Mouse (Mus musculus) neural tube, embryonic 13.5 days (tissue): ENCODE data around the gene Armc7. TPM values are rescaled to one million over a fixed set of nuclear protein-coding genes. Genes with fewer than 3 reads are reported as not detected.
"Not testable (repeated sequence)": the region's sequence is repeated elsewhere in the genome, so short reads cannot be mapped to it uniquely, and the experiment has no call there.

Source experiments
- ATAC-seq: fragments of 200-750 bp; cut with Nextera tagmentation; 2 replicates; pipeline ENCODE4 v1.8.0; 2017; ENCODE audit warnings: low read depth, mild to moderate bottlenecking, moderate TSS enrichment, moderate library complexity
- H3K27ac ChIP-seq: fragments of 300-500 bp; sonication (generic); replicated peaks from 2 replicates; pipeline ENCODE4 v1.5.1; 2015; ENCODE audit warnings: moderate library complexity, mild to moderate bottlenecking, inconsistent platforms
- H3K27me3 ChIP-seq: fragments of 300-500 bp; sonication (generic); 2 replicates; pipeline ENCODE4 v1.6.1; 2015; ENCODE audit warnings: mild to moderate bottlenecking, inconsistent platforms
- H3K36me3 ChIP-seq: fragments of 300-500 bp; sonication (generic); 2 replicates; pipeline ENCODE4 v1.6.1; 2015; ENCODE audit warnings: mild to moderate bottlenecking, inconsistent platforms
- H3K4me1 ChIP-seq: fragments of 300-500 bp; sonication (generic); replicated peaks from 2 replicates; pipeline ENCODE4 v1.6.1; 2015; ENCODE audit warnings: inconsistent platforms
- H3K4me2 ChIP-seq: fragments of 300-500 bp; sonication (generic); 2 replicates; pipeline ENCODE4 v1.6.1; 2015; ENCODE audit warnings: inconsistent platforms, mild to moderate bottlenecking, moderate library complexity
- H3K4me3 ChIP-seq: fragments of 300-500 bp; sonication (generic); 2 replicates; pipeline ENCODE4 v1.5.1; 2015; ENCODE audit warnings: mild to moderate bottlenecking, inconsistent platforms
- H3K9ac ChIP-seq: fragments of 300-500 bp; sonication (generic); 2 replicates; pipeline ENCODE4 v1.6.1; 2015; ENCODE audit warnings: moderate library complexity, mild to moderate bottlenecking, inconsistent platforms
- H3K9me3 ChIP-seq: fragments of 300-500 bp; sonication (generic); 2 replicates; pipeline ENCODE4 v1.6.1; 2016; ENCODE audit warnings: inconsistent platforms
- WGBS: fragments of 180-500 bp; shearing (Covaris S2); methylation state at CpG from one replicate; pipeline ENCODE4 v1.1.7; 2015; 5-methylcytosine and 5-hydroxymethylcytosine counted together
- polyA plus RNA-seq: library from polyadenylated mRNA; unstranded; fragments of >200 nt; fragmentation: Nextera tagmentation; extraction: Ambion mirVana; gene quantifications from 2 replicates; pipeline ENCODE4 v1.2.1, GENCODE M21; 2015

Gene Armc7
- polyA plus RNA-seq, 1 experiment from 2014 or later, result 13.1 TPM

DNA sequence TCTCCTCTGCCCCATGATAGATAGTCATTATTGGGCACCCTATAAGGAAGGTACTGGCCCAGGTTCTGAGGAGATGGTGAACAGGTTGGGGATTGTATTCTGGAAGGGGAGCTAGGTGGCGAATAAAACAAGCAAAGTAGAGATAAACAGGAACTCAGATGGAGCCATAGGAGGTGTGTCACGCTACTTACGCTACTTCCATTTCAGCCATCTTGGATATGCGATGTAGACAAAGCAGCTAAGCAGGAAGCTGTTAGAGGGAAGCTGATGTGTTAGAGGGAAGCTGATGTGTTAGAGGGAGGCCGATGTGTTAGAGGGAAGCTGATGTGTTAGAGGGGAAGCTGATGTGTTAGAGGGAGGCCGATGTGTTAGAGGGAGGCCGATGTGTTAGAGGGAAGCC lies 1.9 kb downstream of the Armc7 start:
- not testable (repeated sequence) for ATAC-seq, H3K9me3 ChIP-seq, H3K27ac ChIP-seq, H3K4me3 ChIP-seq, H3K27me3 ChIP-seq
- peaks cover 37% of the 10 kb centered on the region for H3K4me1 ChIP-seq
- 0 out of 2 replicates have a peak overlapping the region, but pooled peaks have one; percentile 35 for H3K9ac ChIP-seq
- peaks cover 12% of the 10 kb centered on the region; the same call in 1 of the 2 replicates for H3K36me3 ChIP-seq
- peak overlapping the region; percentile 98 for H3K4me2 ChIP-seq
- WGBS, result 92% methylated on average over 7 of the region's 7 CpGs

DNA sequence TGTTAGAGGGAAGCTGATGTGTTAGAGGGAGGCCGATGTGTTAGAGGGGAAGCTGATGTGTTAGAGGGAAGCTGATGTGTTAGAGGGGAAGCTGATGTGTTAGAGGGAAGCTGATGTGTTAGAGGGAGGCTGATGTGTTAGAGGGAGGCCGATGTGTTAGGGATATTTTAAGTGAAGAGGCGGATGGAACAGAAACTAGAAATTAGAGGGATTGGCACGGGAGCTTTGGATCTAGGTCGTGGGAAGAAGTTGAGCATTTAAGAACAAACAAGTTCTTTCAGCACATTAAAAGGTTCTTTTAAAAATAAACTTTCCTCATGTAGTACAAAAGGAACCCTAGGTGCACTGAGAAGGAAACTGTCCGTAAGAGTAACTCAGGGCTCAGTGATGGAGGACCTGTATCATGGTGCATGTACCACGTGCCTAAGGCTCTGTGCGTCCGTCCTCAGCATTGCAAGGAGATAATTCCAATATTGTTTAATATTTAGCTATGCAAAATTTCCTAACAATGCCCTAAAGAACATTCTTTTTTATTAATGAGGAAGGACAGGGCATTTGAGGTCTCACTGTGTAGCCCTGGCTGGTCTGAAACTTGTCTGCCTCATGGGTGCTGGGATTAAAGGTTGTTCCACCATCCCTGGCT lies 3.0 kb downstream of the Armc7 start:
- Histone ChIP-seq H3K4me2 (no peak overlapping the region), H3K4me3 (no peak overlapping the region), H3K4me1 (peaks cover 39% of the 10 kb centered on the region), H3K36me3 (peaks cover 12% of the 10 kb centered on the region; the same call in 1 of the 2 replicates), H3K27me3 (no peaks in the 10 kb centered on the region), H3K9me3 (no peaks in the 10 kb centered on the region), H3K9ac (no peak overlapping the region), H3K27ac (no peak overlapping the region)
- WGBS, result 90% methylated on average over 9 of the region's 9 CpGs
- no peak for ATAC-seq

DNA sequence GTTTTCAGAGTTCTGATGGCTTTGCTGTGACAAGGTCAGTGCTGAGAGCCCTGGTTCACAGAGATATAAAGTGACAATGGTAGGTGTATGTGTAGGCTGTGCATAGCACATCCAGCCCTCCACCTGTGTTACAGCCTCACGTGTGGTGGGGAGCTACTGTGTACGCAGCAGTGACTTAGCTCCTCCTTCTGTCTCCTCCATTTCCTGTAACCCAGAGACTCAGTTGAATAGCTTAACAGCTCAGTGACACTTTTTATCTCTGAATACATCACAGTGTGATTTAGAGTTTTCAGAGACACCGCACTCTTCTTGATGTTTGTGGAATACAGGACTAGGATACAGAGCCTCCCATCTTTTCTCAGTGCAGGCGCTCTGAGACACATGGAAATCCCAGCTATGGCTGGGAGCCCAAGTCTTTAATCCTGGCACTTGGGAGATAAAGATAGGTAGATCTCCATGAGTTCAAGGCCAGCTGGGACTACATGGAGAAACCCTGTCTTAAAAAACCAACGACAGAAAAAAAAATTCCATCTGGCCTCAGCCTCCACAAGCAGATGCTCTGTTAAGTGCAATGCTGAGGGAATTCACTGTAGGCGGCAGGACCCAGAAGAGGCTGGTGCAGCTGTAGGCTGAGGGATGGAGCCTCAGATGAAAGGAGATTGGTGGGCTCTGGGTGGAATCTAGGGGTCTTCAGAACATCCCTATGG lies 6.2 kb downstream of the Armc7 start:
- Histone ChIP-seq H3K36me3 (peaks cover 18% of the 10 kb centered on the region; the same call in 1 of the 2 replicates), H3K9ac (no peak overlapping the region), H3K9me3 (no peaks in the 10 kb centered on the region), H3K4me2 (no peak overlapping the region), H3K4me3 (no peak overlapping the region), H3K27ac (no peak overlapping the region), H3K4me1 (peaks cover 14% of the 10 kb centered on the region), H3K27me3 (no peaks in the 10 kb centered on the region)
- no peak for ATAC-seq
- 76% methylated on average over 6 of the region's 6 CpGs for WGBS

DNA sequence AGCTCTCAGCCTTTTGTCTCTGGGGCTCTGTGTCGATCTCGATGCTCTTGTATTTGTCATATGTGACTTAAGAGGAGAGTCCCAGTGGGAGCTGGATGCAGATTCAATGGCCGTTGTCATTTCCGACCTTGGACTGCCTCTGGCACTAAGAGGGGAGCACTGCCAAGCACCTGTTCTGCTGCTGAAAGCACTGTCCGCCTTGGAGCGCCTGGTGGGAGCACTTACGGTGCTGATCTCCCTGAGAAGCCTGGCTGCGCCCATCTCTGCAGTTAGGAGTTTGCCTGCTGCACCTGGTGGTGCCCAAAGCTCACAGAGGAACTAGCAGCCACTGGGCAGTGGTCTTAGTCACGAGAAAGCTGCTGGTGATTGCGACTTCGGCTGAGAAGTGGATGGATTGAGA lies 7.8 kb downstream of the Armc7 start:
- no peak for ATAC-seq
- Histone ChIP-seq H3K27ac (no peak overlapping the region; the same call in 1 of the 2 replicates), H3K4me3 (no peak overlapping the region), H3K36me3 (peaks cover 18% of the 10 kb centered on the region; the same call in 1 of the 2 replicates), H3K9me3 (no peaks in the 10 kb centered on the region), H3K9ac (no peak overlapping the region), H3K4me2 (no peak overlapping the region), H3K4me1 (0 out of 2 replicates have a peak, but pooled peaks cover 5% of the 10 kb centered on the region), H3K27me3 (no peaks in the 10 kb centered on the region)
- WGBS, result 69% methylated on average over 11 of the region's 11 CpGs

DNA sequence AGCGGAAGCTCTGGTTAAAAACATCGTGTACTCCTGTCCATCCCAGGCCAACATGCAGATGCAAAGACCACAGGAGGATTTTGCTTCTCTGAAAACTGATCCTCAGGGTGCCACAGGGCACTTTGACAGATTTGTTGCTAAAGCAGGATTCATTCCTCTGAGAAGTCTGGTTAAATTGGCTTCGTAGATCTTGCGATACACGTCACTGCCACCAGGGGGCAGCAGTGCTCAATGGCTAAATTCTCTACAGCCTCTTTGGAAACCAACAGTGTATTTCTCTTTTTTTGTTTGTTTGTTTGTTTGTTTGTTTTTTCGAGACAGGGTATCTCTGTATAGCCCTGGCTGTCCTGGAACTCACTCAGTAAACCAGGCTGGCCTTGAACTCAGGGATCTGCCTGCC lies 8.3 kb downstream of the Armc7 start:
- Histone ChIP-seq H3K9ac (no peak overlapping the region), H3K27me3 (no peaks in the 10 kb centered on the region), H3K4me3 (no peak overlapping the region), H3K4me1 (0 out of 2 replicates have a peak, but pooled peaks cover 5% of the 10 kb centered on the region), H3K4me2 (no peak overlapping the region), H3K9me3 (no peaks in the 10 kb centered on the region), H3K27ac (no peak overlapping the region; the same call in 1 of the 2 replicates), H3K36me3 (peaks cover 22% of the 10 kb centered on the region; the same call in 1 of the 2 replicates)
- 17% methylated on average over 6 of the region's 6 CpGs for WGBS
- no peak for ATAC-seq

DNA sequence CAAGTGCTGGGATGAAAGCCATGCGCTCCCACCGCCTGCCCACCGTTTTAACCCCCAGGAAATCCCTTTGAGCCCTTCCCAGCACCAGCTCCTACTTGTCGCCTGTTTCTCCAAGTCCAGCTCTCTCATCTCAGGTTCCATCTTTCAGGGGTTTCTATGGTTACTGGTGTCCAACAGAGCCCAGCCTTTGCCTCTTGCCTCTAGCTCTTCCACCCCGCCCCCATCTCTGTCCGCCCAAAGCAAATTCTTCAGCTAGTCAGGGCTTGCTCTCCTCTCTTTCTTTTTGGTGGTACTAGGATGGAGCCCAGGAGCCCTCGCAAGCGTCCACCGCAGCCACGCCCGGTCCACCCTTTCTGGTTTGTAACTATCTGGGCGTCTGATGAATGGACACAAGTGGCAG lies 9.7 kb downstream of the Armc7 start:
- Histone ChIP-seq H3K27ac (no peak overlapping the region), H3K4me3 (no peak overlapping the region), H3K9ac (0 out of 2 replicates have a peak overlapping the region, but pooled peaks have one; percentile 5), H3K36me3 (peaks cover 30% of the 10 kb centered on the region; the same call in 1 of the 2 replicates), H3K9me3 (no peaks in the 10 kb centered on the region), H3K4me1 (peaks cover 7% of the 10 kb centered on the region; the same call in 1 of the 2 replicates), H3K4me2 (no peak overlapping the region), H3K27me3 (no peaks in the 10 kb centered on the region)
- 52% methylated on average over 12 of the region's 12 CpGs for WGBS
- ATAC-seq, result no peak

DNA sequence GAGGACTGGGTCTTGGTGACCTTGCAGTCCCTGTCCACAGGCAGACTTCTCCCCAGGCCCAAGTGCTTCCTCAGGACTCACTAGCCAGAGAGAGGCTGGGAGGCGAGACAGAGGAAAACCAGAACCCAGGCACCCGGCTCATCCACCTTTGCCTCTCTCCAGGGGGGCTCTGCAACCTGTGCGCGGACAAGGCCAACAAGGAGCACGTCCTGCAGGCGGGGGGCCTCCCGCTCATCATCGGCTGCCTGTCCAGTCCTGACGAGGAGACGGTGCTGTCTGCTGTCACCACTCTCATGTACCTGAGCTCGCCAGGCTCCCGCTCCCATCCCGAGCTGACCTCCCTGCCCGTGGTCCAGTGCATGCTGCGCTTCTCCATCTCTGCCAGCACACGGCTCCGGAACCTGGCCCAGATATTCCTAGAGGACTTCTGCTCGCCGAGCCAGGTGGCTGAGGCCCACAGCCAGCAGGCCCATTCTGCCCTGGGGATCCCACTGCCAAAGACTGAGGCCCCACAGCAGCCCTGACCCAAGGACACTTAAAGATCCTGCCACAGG lies 13.2 kb downstream of the Armc7 start:
- no peak for ATAC-seq
- no peaks in the 10 kb centered on the region for H3K9me3 ChIP-seq

DNA sequence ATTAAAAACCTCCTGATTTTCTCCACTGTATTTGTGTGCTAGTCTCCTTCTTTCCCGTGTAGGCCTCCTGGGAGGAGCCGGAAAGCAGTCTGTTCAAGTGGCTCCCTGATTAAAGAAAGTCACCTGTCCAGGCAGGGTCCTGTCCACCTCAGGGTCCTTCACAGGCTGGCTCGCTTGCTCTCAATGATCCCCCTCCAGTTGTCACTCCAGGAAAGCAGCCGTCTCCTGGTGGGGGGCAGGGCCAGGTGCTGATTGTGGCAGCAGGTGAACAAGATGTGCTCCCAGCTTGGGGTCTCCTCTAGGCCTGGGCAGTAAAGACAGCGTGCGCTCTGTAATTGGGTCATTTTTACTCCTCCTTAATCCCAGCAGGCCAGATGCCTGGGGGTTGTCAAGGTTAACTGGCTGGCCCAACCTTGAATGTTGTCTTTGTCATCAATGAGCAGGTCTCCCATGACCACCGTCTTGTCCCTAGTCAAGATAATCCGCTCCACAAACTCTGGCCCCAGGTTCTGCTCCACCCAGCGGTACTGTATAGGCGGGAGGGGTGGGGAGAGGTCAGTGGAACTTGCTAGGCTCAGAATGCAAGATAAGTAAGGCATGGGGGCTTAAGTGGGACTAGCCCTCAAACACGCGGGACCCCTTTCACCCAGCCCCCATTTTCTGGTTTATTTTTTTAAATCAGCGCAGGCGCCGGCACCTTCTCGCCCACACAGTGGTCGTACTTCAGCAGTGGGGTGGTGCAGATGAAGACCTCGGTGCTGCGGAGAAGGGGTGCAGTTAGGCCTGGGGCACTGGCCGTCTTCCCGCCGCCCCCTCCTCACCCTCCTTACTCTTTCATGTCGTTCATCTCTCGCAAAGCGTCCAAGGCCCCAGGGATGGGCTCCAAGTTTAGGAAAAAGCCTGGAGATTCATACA lies 15.2 kb downstream of the Armc7 start:
- Histone ChIP-seq H3K9ac (peak overlapping the region; percentile 81), H3K9me3 (no peaks in the 10 kb centered on the region), H3K27me3 (no peaks in the 10 kb centered on the region), H3K4me2 (peak overlapping the region; percentile 64), H3K27ac (peak overlapping the region; percentile 88), H3K4me1 (peaks cover 22% of the 10 kb centered on the region), H3K36me3 (0 out of 2 replicates have a peak, but pooled peaks cover 18% of the 10 kb centered on the region), H3K4me3 (peak overlapping the region; percentile 70)
- ATAC-seq, result peak; percentile 52
- WGBS, result 30% methylated on average over 25 of the region's 25 CpGs

More for the DNA sequence above, 13.2 kb downstream of the Armc7 start:
- H3K9ac ChIP-seq, result 0 out of 2 replicates have a peak overlapping the region, but pooled peaks have one; percentile 3
- WGBS, result 88% methylated on average over 19 of the region's 19 CpGs
- H3K27ac ChIP-seq, result no peak overlapping the region
- H3K4me3 ChIP-seq, result no peak overlapping the region
- H3K27me3 ChIP-seq, result no peaks in the 10 kb centered on the region
- no peak overlapping the region for H3K4me2 ChIP-seq
- peaks cover 23% of the 10 kb centered on the region for H3K4me1 ChIP-seq
- H3K36me3 ChIP-seq, result 0 out of 2 replicates have a peak, but pooled peaks cover 24% of the 10 kb centered on the region

DNA sequence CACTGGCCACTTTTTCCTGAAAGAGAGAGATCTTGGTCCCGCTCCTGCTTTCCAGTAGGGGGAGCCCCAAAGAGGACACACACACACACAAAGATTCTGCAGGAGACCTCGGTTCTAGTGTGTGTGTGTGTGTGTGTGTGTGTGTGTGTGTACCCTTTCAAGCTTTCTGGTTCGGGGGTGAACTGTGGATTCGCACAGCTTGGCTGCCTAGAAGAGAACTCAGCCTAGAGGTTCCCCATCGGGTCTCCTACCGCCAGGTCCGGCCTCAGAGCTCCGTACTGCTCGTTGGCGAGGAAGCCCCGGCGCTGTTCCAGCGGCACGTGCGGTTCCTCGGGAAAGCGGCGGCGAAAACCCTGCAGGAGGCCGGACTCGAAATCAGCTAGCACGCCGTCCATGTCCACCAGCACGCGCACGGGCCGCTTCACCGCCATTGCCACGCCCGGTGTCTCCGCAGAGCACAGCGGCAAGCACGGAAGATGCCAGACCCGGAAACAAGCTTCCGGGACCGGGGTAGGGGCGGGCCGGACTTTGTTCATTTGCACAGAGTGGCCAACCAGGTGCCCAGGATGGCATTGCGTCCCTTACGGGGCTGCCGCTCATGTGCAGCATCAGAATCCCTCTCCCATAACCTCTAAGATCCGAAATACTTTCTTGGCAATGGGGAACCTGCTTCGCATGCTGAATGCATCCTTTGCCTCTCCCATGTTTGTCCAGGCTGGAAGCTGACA lies 16.1 kb downstream of the Armc7 start, which contains the start of gene Nt5c:
Gene Nt5c, minus strand, starts transcription at position 507 of the 728 bp plus-strand sequence.
- Histone ChIP-seq H3K9ac (peak within 1 kb of the TSS; percentile 81), H3K27me3 (no peaks in the 10 kb centered on the region), H3K36me3 (0 out of 2 replicates have a peak, but pooled peaks cover 18% of the 10 kb centered on the region), H3K4me1 (peaks cover 22% of the 10 kb centered on the region), H3K27ac (peak within 1 kb of the TSS; percentile 88), H3K9me3 (no peaks in the 10 kb centered on the region), H3K4me2 (peak within 1 kb of the TSS; percentile 64), H3K4me3 (peak within 1 kb of the TSS; percentile 70)
- peak; percentile 94 for ATAC-seq
- WGBS, result under 1% methylated on average over 43 of the region's 43 CpGs

DNA sequence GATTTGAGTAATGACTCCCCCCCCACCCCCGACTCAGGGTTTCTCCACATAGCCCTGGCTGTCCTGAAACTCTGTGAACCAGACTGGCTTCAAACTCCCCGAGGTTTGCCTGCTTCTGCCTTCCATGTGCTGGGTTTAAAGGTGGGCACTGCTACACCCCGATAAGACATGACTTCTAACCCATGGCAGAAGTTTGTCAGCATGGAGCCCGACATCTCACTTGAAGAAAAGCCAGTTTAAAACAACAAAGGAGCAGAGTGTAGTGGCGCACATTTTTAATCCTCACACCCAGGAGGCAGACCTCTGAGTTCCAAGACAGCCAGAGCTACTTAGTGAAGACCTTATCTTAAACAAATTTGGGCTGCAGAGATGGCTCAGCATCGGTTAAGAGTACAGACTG lies 16.9 kb downstream of the Armc7 start:
- Histone ChIP-seq H3K4me2 (peak overlapping the region; percentile 64), H3K27ac (peak overlapping the region; percentile 88), H3K36me3 (peaks cover 26% of the 10 kb centered on the region), H3K9me3 (no peaks in the 10 kb centered on the region), H3K9ac (peak overlapping the region; percentile 81), H3K4me3 (peak overlapping the region; percentile 70), H3K27me3 (no peaks in the 10 kb centered on the region), H3K4me1 (peaks cover 22% of the 10 kb centered on the region)
- 47% methylated on average over 6 of the region's 6 CpGs for WGBS
- ATAC-seq, result no peak

DNA sequence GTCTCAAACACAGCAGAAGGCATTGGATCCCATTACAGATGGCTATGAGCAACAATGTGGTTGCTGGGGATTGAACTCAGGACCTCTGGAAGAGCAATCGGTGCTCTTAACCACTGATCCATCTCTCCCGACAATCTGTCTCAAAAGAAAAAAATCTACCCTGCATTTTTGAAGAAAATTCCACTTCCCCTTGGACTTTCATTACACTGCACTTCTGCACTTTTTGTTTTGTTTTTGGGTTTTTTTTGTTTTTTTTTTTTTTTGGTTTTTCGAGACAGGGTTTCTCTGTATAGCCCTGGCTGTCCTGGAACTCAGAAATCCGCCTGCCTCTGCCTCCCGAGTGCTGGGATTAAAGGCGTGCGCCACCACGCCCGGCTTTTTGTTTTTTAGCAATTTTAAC lies 21.1 kb downstream of the Armc7 start:
- H3K27me3 ChIP-seq, H3K4me2 ChIP-seq, H3K9ac ChIP-seq, H3K27ac ChIP-seq, ATAC-seq, H3K4me3 ChIP-seq, H3K9me3 ChIP-seq: not testable (repeated sequence)
- peaks cover 10% of the 10 kb centered on the region for H3K4me1 ChIP-seq
- H3K36me3 ChIP-seq, result peaks cover 48% of the 10 kb centered on the region
- WGBS, result 86% methylated on average over 9 of the region's 9 CpGs
